In the genomic region with DNA sequence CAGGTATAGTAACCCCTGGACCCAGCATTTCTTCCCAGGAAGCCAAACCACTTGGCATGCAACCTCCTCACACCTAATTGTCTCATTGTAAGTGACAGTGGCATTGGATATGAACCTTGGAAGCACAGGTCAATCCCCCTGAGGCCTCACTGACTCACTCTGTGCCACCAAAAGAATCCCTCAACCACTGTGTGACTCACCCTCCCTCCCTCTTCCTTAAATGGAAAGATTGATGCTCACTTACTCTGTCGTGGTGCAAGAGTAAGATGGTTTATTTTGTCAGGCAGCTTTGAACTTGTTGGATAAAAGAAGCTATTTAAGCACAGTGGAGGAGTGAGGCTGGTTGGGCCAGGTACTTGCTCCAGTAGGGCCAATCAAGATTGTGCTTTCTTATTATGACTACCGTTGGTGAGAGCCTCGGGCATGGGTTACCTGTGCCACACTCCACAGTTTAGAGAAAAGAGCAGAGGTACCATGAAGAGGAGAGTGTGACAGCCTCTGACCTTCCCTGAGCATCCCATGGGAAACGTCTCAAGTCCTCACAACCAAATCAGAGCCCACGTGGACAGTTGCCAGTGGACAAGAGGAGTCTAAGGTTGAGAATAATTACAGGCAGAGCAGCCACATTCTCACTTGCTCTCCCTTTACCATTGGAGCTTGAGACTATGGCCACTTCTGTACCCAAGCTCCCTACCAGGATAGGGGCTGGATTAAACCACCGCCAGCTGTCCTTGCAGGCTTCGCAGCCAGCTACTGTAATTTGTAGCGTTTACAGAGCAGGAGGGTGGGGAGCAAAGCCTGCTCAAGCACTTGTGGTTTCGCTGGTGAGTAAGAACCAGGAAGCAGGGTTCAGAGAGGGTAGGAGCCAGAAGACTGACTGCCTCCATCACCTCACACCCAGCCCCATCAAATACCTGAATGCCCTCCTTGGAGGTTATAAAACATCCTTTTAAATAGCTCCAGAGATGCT, we compare ENCODE assay signal across 24 mouse cellular contexts. TPM values are rescaled to one million over a fixed set of nuclear protein-coding genes. Genes with fewer than 3 reads are reported as not detected.
DNase-seq lines count a peak whose midpoint lies in the region; ATAC-seq and TF ChIP-seq lines count a peak whose summit lies in the region.
"Had no signal": no experiment of that assay in that cellular context is flagged by ENCODE, and none has a peak within 500 bp of the region (broad histone marks: within the 10 kb centered on the region; RNA-seq: fewer than 3 reads in every experiment).

No protein-coding gene starts in this region.

- TF ChIP-seq POLR2A in embryonic fibroblast, embryonic 13.5 days (IDR thresholded peaks at IDR 0.05; ENCODE audit: low read depth, low read length) = no peak

- no peak overlapping the region for H3K27ac ChIP-seq in lung, embryonic 16.5 days (ENCODE audit: low read length)
- H3K27ac ChIP-seq in embryonic fibroblast, embryonic 13.5 days (ENCODE audit: insufficient read depth, low read length) = peak overlapping the region; percentile 31; the same call in 1 of the 2 replicates
- H3K27ac ChIP-seq in stomach, postnatal 0 days (replicated peaks) = 0 out of 2 replicates have a peak overlapping the region, but pooled peaks have one; percentile 20
- H3K27ac ChIP-seq: gastrocnemius, adult 2 months; hindbrain, embryonic 15.5 days; layer of hippocampus, adult 2 months; left cerebral cortex, adult 2 months; limb, embryonic 12.5 days; liver, embryonic 15.5 days had no signal

- 39% methylated on average over 9 of the region's 9 CpGs for WGBS in lung, embryonic 16.5 days
- WGBS in stomach, postnatal 0 days = 47% methylated on average over 9 of the region's 9 CpGs

- no peak for TF ChIP-seq CTCF in embryonic fibroblast, embryonic 13.5 days (IDR thresholded peaks at IDR 0.05; ENCODE audit: borderline replicate concordance, insufficient read depth, low read length)
- TF ChIP-seq CTCF in stomach, postnatal 0 days (IDR thresholded peaks at IDR 0.05; ENCODE audit: low read depth) = no peak

- ATAC-seq in lung, embryonic 16.5 days (ENCODE audit: low read depth) = 0 out of 2 replicates have a peak, but pooled peaks have one; percentile 36
- ATAC-seq in stomach, postnatal 0 days (ENCODE audit: low FRiP score, low TSS enrichment) = peak; percentile 76
- ATAC-seq: forebrain, embryonic 16.5 days had no signal

- H3K4me3 ChIP-seq in lung, embryonic 16.5 days (ENCODE audit: low read length) = no peak overlapping the region
- no peak overlapping the region for H3K4me3 ChIP-seq in embryonic fibroblast, embryonic 13.5 days (ENCODE audit: insufficient read depth, low read length)
- H3K4me3 ChIP-seq in stomach, postnatal 0 days (ENCODE audit: low read depth, low read length) = no peak overlapping the region
- H3K4me3 ChIP-seq: gastrocnemius, adult 2 months; hindbrain, embryonic 15.5 days; layer of hippocampus, adult 2 months; left cerebral cortex, adult 2 months; limb, embryonic 12.5 days; liver, embryonic 15.5 days had no signal

- no peaks in the 10 kb centered on the region for H3K9me3 ChIP-seq in lung, embryonic 16.5 days (ENCODE audit: control insufficient read depth, low read length)
- H3K9me3 ChIP-seq in stomach, postnatal 0 days (ENCODE audit: control insufficient read depth, low read length) = no peaks in the 10 kb centered on the region
- H3K9me3 ChIP-seq: hindbrain, embryonic 15.5 days; limb, embryonic 12.5 days; liver, embryonic 15.5 days had no signal

- peak; percentile 40 for DNase-seq in adrenal gland, adult 2 months
- DNase-seq in adrenal gland, postnatal 25 days = no peak
- no peak for DNase-seq in lung, postnatal 4 days
- no peak for DNase-seq in stomach, postnatal 0 days (ENCODE audit: low spot score)
- no peak for DNase-seq in kidney, postnatal 25 days
- no peak for DNase-seq in spleen, postnatal 14 days (ENCODE audit: low spot score in 2 of 2)
- DNase-seq: B cell, adult 2 months; cerebellum, adult 18-20 months; gastrocnemius, adult 2 months; heart, postnatal 10 days; thymus, postnatal 14 days had no signal

- no peak overlapping the region for H3K4me2 ChIP-seq in lung, embryonic 16.5 days (ENCODE audit: low read depth, low read length)
- no peak overlapping the region for H3K4me2 ChIP-seq in stomach, postnatal 0 days (replicated peaks; ENCODE audit: low read depth)
- H3K4me2 ChIP-seq: hindbrain, embryonic 15.5 days; limb, embryonic 12.5 days; liver, embryonic 15.5 days had no signal

- no peaks in the 10 kb centered on the region for H3K27me3 ChIP-seq in lung, embryonic 16.5 days (ENCODE audit: control insufficient read depth, insufficient read depth, low read depth, low read length)
- H3K27me3 ChIP-seq in stomach, postnatal 0 days (ENCODE audit: control insufficient read depth, insufficient read depth, low read length) = no peaks in the 10 kb centered on the region
- H3K27me3 ChIP-seq: hindbrain, embryonic 15.5 days; limb, embryonic 12.5 days; liver, embryonic 15.5 days had no signal

- no peaks in the 10 kb centered on the region for H3K4me1 ChIP-seq in lung, embryonic 16.5 days (replicated peaks; ENCODE audit: control insufficient read depth, insufficient read depth, low read length)
- peaks cover 11% of the 10 kb centered on the region for H3K4me1 ChIP-seq in embryonic fibroblast, embryonic 13.5 days (ENCODE audit: control insufficient read depth, insufficient read depth, low read length)
- no peaks in the 10 kb centered on the region for H3K4me1 ChIP-seq in stomach, postnatal 0 days (replicated peaks; ENCODE audit: control insufficient read depth, insufficient read depth)
- H3K4me1 ChIP-seq: hindbrain, embryonic 15.5 days; limb, embryonic 12.5 days; liver, embryonic 15.5 days had no signal

- H3K36me3 ChIP-seq in lung, embryonic 16.5 days (ENCODE audit: control insufficient read depth, insufficient read depth, low read length) = no peaks in the 10 kb centered on the region
- no peaks in the 10 kb centered on the region for H3K36me3 ChIP-seq in stomach, postnatal 0 days (ENCODE audit: control insufficient read depth, insufficient read depth, low read length)
- H3K36me3 ChIP-seq: hindbrain, embryonic 15.5 days; limb, embryonic 12.5 days; liver, embryonic 15.5 days had no signal

- H3K9ac ChIP-seq in lung, embryonic 16.5 days (ENCODE audit: low read length) = no peak overlapping the region
- no peak overlapping the region for H3K9ac ChIP-seq in stomach, postnatal 0 days (ENCODE audit: low read length)
- H3K9ac ChIP-seq: hindbrain, embryonic 15.5 days; limb, embryonic 12.5 days; liver, embryonic 15.5 days had no signal

- peak; percentile 68 for TF ChIP-seq EP300 in stomach, postnatal 0 days (optimal IDR thresholded peaks at IDR 0.05)

RNA-seq across cellular contexts. Expression of a gene that starts 5.6 kb away (rescaled TPM):
- total RNA-seq in adrenal gland, adult 2 months (2021) = not detected
- polyA plus RNA-seq in adrenal gland, adult 2 months (2012; rRNA removed) = not detected in 2 replicates
- not detected in 2 replicates for total RNA-seq in adrenal gland, postnatal 25 days (2021)
- 0.10 and 0.21 TPM in 2 replicates for polyA plus RNA-seq in lung, embryonic 16.5 days (2015; fragmentation: Nextera tagmentation; extraction: Ambion mirVana)
- polyA plus RNA-seq in embryonic fibroblast, embryonic 13.5 days (2011; ENCODE audit: insufficient read length, low read depth, missing spikeins) = not detected in 2 replicates
- polyA plus RNA-seq in stomach, postnatal 0 days (2015; fragmentation: Nextera tagmentation; extraction: Ambion mirVana) = not detected in 2 replicates
- total RNA-seq: ES-E14; gastrocnemius, adult 2 months; heart, adult 8-10 months; heart, postnatal 10 days; layer of hippocampus, adult 2 months; left cerebral cortex, adult 2 months had no signal
- polyA plus RNA-seq: cortical plate, adult 2 months; forebrain, embryonic 16.5 days; hindbrain, embryonic 15.5 days; kidney, embryonic 16.5 days; limb, embryonic 12.5 days; liver, embryonic 15.5 days; neural tube, embryonic 14.5 days had no signal

RNA-seq across cellular contexts. Expression of a gene that starts 14.6 kb away (rescaled TPM):
- not detected for total RNA-seq in adrenal gland, adult 2 months (2021)
- not detected in 2 replicates for polyA plus RNA-seq in adrenal gland, adult 2 months (2012; rRNA removed)
- total RNA-seq in adrenal gland, postnatal 25 days (2021) = not detected in 2 replicates
- 0.21 and 0.44 TPM in 2 replicates for polyA plus RNA-seq in lung, embryonic 16.5 days (2015; fragmentation: Nextera tagmentation; extraction: Ambion mirVana)
- not detected in 2 replicates for polyA plus RNA-seq in embryonic fibroblast, embryonic 13.5 days (2011; ENCODE audit: insufficient read length, low read depth, missing spikeins)
- 0.99 and 1.0 TPM in 2 replicates for polyA plus RNA-seq in stomach, postnatal 0 days (2015; fragmentation: Nextera tagmentation; extraction: Ambion mirVana)
- total RNA-seq: ES-E14; gastrocnemius, adult 2 months; heart, adult 8-10 months; heart, postnatal 10 days; layer of hippocampus, adult 2 months; left cerebral cortex, adult 2 months had no signal
- polyA plus RNA-seq: cortical plate, adult 2 months; forebrain, embryonic 16.5 days; hindbrain, embryonic 15.5 days; kidney, embryonic 16.5 days; limb, embryonic 12.5 days; liver, embryonic 15.5 days; neural tube, embryonic 14.5 days had no signal

RNA-seq across cellular contexts. Expression of a gene that starts 26.3 kb away (rescaled TPM):
- total RNA-seq in adrenal gland, adult 2 months (2021) = not detected
- not detected in 2 replicates for polyA plus RNA-seq in adrenal gland, adult 2 months (2012; rRNA removed)
- not detected in 2 replicates for total RNA-seq in adrenal gland, postnatal 25 days (2021)
- polyA plus RNA-seq in lung, embryonic 16.5 days (2015; fragmentation: Nextera tagmentation; extraction: Ambion mirVana) = not detected in 2 replicates
- not detected in 2 replicates for polyA plus RNA-seq in embryonic fibroblast, embryonic 13.5 days (2011; ENCODE audit: insufficient read length, low read depth, missing spikeins)
- 0.06 TPM in 1 of 2 replicates, not detected in the other for polyA plus RNA-seq in stomach, postnatal 0 days (2015; fragmentation: Nextera tagmentation; extraction: Ambion mirVana)
- total RNA-seq: ES-E14; gastrocnemius, adult 2 months; heart, adult 8-10 months; heart, postnatal 10 days; layer of hippocampus, adult 2 months; left cerebral cortex, adult 2 months had no signal
- polyA plus RNA-seq: cortical plate, adult 2 months; forebrain, embryonic 16.5 days; hindbrain, embryonic 15.5 days; liver, embryonic 15.5 days; neural tube, embryonic 14.5 days had no signal

RNA-seq across cellular contexts. Expression of a gene that starts 32.1 kb away (rescaled TPM):
- not detected for total RNA-seq in adrenal gland, adult 2 months (2021)
- polyA plus RNA-seq in adrenal gland, adult 2 months (2012; rRNA removed) = not detected in 2 replicates
- total RNA-seq in adrenal gland, postnatal 25 days (2021) = not detected in 2 replicates
- polyA plus RNA-seq in lung, embryonic 16.5 days (2015; fragmentation: Nextera tagmentation; extraction: Ambion mirVana) = not detected in 2 replicates
- polyA plus RNA-seq in embryonic fibroblast, embryonic 13.5 days (2011; ENCODE audit: insufficient read length, low read depth, missing spikeins) = not detected in 2 replicates
- polyA plus RNA-seq in stomach, postnatal 0 days (2015; fragmentation: Nextera tagmentation; extraction: Ambion mirVana) = 0.59 and 0.65 TPM in 2 replicates
- total RNA-seq: ES-E14; gastrocnemius, adult 2 months; heart, adult 8-10 months; heart, postnatal 10 days; layer of hippocampus, adult 2 months; left cerebral cortex, adult 2 months had no signal
- polyA plus RNA-seq: forebrain, embryonic 16.5 days; hindbrain, embryonic 15.5 days; kidney, embryonic 16.5 days; limb, embryonic 12.5 days; liver, embryonic 15.5 days; neural tube, embryonic 14.5 days had no signal

RNA-seq across cellular contexts. Expression of a gene that starts 40.0 kb away (rescaled TPM):
- total RNA-seq in adrenal gland, adult 2 months (2021) = not detected
- not detected in 2 replicates for polyA plus RNA-seq in adrenal gland, adult 2 months (2012; rRNA removed)
- not detected in 2 replicates for total RNA-seq in adrenal gland, postnatal 25 days (2021)
- polyA plus RNA-seq in lung, embryonic 16.5 days (2015; fragmentation: Nextera tagmentation; extraction: Ambion mirVana) = not detected in 2 replicates
- not detected in 2 replicates for polyA plus RNA-seq in embryonic fibroblast, embryonic 13.5 days (2011; ENCODE audit: insufficient read length, low read depth, missing spikeins)
- polyA plus RNA-seq in stomach, postnatal 0 days (2015; fragmentation: Nextera tagmentation; extraction: Ambion mirVana) = 0.05 and 0.17 TPM in 2 replicates
- total RNA-seq: ES-E14; gastrocnemius, adult 2 months; heart, adult 8-10 months; heart, postnatal 10 days; layer of hippocampus, adult 2 months; left cerebral cortex, adult 2 months had no signal
- polyA plus RNA-seq: forebrain, embryonic 16.5 days; hindbrain, embryonic 15.5 days; kidney, embryonic 16.5 days; limb, embryonic 12.5 days; liver, embryonic 15.5 days; neural tube, embryonic 14.5 days had no signal
